Mouse (Mus musculus): ENCODE measurements around the gene Gjd3. TPM values are rescaled to one million over a fixed set of nuclear protein-coding genes. Genes with fewer than 3 reads are reported as not detected.

Gene Gjd3
- polyA plus RNA-seq, 1 experiment from 2014 or later, result 0.27 TPM

DNA sequence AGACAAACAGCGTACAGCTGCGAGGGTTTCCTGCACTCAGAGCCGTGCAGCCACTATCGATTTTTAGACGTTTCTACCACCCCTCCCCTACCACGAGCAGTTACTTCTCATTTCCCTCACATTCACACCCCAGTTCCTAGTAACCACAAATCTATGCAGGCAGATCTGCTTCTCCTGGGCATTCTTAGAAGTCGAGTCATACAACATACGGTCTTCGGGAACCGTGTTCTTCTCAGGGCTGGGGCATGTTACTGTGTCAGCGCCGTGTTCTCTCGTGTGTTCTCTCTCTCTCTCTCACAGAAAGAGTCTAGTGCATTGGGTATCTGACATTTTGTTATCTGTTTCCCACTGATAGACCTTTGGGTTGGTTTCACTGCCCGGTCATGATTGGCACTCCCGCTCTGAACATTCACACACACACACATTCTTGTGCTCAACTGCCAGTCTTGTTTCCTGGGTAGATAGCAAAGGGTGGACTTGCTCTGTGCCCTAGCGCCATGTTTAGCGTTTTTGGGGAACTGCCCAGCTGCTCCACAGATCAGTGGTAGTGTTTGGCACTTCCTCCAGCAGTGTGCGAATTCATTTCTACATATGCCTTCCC is 34.7 kb downstream of the Gjd3 start:
- DNase-seq (ENCODE audit: low spot score), result no peak

DNA sequence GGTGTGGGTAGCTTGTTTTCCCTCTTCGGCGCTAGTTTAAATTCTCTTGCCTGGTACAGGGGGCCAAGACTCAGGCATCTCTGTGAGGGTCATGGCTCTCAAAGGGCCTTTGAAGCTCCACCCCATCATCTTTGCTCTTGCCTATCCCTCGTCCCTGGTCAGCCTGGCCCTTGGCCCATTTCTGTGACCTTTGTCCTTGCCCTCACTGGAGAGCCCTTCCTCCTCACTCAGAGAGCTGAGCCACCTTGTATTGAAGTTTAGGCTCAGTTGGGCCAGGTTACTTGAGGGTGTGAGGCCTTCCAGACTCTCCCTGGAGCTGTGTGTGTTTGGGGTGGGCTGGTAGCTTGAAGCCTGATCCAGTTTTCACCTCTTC is 37.2 kb downstream of the Gjd3 start:
- no peak for DNase-seq (ENCODE audit: low spot score)

DNA sequence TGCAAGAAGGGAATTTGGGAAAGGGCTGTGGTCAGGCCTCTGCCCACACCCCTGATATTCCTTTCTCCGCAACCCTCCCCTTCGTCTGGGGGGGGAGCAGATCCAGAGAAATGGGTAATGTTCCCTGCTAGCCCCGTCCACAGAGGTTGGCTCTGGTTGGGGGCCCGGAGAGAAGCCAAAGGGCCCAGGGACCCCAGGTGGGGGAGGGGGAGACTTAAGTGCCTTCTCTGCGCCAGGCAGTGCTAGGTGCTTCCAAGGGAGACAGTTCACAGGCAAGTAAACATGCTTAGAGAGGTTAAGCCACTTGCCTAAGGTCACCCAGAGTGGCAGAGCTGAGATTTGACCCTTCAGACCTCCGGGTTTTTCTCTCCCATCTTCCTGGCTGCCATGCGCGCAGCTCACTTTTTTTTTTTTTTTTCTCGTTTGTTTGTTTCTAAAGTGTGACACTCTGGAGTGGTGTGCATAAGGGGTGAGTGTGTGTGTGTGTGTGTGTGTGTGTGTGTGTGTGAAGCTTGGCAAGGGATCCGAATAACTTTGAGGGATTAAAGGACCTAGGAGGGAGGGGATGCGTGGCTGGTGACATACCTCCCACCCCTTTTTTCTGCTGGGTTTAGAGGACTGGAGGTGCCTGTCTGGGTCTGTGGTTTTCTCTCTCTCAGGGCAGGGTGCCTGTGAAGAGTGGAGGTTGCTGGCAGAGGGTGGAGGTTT is 37.8 kb downstream of the Gjd3 start:
- DNase-seq (ENCODE audit: low spot score), result peak; percentile 62

DNA sequence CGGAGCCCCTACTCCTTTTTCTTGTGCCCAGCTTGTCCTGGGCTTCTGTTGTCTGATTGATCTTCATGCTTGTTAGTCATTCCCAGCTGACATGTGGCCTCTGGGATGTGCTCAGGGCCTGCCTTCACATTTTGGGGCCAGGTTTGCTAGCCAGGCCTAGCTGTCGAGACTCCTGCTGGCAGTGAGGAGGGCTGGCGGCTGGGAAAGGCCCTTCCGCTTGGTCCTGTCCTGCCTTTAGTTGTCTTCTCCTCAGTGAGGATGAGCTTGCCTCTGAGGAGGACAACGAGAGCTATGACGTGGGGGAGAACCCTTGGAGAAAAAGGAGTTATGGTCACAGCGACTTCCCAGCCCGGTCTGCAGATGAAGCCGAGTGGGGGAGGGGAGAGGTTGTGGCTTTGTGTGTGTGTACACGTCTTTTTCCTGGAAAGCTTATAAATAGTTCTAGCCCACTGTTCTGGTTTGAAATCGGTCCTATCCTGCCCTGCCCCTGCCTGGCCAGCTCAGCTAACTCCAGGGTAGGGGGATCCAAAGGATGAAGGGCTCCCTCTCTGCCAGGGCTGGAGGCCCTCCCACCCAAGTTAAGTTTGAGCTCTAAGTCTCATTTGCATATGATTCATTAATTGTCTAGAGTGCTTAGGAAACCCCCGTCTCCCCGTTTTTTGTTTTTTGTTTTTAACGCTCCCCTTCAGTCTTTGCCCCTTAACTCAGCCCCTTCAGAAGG is 38.9 kb downstream of the Gjd3 start:
- DNase-seq (ENCODE audit: low spot score), result no peak

DNA sequence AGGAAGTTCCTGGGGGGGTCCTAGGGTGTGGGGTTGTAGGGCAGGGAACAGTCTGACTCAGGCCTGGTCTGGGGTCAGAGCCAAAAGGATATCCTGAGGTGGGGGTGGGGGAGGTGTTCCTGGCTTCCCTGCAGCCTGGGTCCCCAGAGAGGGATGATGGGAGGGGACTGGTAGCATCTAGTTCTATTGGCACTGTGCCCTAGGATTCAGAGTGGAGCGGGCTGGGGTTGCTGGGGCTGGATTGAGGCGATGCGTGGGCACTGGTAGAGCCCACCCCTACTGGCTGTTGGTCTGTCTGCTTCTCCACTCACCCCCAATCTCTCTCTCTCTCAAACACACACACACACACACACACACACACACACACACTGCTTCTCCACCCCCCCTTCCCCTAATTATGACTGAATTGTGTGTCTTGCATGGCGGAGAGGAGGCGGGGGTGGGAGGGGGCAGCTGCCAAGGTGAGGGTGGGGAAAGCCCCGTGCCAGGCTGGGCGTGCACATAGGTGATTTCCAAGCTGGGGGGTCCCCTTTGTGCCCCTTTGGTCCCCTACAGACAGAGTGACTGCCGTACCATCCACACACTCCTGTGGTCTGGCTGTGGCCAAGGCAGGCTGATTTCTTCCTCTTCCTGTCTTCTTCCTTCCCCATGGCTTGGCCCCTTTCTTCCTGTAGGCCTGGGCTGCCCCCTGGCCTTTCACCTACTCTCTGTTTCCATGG is 39.7 kb downstream of the Gjd3 start:
- no peak for DNase-seq (ENCODE audit: low spot score)

DNA sequence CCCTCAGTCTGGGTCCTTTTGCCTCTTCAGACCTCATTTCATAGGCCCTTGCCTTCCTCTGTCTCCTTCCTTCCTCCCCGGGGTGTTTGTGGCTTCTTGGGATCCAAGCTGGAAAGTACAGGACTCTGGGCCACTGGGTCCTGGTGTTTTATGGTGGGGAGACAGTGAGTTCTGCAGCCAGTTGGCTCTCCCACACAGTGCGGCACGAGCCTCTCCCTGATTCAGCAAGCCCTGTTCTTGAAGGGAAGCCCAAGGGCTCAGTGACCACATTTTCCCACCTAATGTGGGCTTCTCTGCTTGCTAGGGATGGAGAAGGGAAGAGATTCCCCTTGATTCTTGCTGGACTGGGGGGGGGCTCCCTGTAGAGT is 40.3 kb downstream of the Gjd3 start:
- no peak for DNase-seq (ENCODE audit: low spot score)

DNA sequence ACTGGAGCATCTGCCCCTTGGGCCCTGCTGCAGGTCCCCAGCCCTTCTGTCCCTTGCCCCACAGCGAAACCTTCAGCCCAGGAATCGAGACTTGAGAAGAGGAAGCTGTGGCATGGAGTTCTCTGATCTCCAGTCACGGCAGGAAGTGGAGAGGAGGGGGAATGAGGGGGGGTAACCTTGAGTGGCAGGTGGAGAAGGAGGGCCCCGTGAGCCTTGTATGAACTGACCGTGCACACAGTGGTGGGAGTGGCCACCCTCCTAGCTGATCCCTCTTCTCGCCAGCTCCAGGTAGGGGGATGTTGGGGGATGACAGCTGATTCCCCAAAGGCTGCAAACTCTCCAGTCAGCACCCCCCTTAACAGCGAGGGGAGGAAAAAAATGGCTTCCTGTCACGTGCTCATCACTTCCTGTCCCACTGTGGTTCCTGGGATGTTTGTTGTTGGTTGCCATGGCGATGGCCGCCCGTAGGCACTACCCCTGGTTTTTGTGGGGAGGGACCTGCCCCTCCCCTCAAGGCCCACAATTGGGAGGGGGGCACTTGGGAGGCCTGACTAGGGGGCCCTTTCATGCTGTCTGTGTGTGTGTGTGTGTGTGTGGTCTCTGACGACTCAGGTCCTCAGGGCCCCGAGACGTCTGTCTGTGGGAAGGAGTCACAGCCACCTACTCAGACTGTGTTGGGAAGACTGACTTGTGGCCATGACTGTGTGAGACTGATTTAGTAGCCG is 40.8 kb downstream of the Gjd3 start:
- DNase-seq (ENCODE audit: low spot score), result peak; percentile 97

DNA sequence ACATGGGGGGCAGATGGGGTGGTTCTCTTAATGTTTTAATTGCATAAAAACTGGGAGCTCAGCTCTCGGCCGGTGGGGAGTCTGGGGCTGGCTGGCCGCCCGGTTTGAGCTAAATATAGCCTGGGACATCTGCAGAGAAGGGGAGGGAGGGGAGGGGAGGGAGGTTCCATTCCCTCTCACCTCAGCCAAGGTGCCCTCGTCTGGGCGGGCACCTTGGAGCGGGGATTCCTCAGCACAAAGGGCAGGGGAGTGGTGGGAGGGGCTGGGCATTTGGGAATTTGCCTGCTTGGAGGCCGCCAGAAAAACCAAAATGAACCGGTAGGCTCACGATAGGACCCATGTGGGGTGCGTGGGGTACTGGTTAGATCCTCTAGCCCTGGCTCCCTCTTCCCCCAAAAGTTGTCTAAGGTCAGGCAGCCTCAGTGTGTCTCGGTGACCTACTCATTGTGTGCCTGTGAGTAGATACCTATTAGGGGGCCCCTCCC is 41.4 kb downstream of the Gjd3 start:
- no peak for DNase-seq (ENCODE audit: low spot score)

DNA sequence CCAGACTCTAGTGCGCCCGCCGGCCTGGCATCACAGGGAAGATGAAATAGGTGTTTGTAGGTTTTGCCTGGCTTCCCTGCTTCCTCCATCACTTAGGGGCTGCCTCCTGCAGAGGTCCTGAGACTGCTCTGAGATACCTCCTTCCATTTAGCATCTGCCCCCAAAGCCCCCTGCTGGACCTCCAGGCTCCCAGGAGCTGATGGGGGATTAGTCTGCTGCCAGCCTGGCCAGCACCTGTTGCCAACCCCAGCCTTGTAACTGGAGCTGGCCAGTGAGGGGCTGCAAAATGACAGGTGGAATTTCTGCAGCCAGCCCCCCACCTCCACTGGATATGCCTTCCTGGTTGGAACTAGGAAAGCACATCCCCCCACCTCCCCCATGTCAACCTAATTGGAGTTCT is 42.0 kb downstream of the Gjd3 start:
- DNase-seq (ENCODE audit: low spot score), result no peak

DNA sequence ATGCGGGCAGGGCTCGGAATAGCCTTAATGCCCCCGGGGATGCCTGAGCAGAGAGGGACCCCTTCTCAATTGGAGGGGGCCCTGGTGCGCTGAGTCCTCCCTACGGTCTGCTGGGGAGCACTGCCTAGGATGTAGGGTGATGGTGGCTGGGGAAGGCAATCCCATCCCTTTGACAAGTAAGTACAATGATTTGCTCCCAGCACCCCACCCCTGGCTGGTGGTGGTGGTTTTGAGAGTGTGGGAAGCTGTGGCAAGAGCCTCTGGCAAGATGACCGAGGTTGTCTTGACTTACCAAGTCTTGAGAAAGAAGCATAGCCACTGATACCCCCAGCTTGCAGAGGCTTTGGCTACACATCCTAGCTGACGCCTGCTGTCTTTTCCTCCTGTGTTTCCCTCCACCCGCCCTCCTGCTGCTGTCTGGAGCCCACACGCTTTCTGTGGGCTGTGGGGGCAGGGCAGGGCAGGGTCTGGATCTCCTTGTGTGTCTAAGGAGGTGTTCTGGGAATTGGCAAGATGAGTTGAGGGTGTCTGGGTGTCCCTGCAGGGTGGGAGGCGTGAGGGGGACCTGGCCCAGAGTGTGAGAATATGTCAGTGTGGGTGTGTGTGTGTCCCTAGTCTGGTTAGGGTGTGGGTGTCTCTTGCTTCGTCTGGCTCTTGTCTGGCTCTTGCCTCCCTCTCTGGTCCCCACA is 42.7 kb downstream of the Gjd3 start:
- no peak for DNase-seq (ENCODE audit: low spot score)

DNA sequence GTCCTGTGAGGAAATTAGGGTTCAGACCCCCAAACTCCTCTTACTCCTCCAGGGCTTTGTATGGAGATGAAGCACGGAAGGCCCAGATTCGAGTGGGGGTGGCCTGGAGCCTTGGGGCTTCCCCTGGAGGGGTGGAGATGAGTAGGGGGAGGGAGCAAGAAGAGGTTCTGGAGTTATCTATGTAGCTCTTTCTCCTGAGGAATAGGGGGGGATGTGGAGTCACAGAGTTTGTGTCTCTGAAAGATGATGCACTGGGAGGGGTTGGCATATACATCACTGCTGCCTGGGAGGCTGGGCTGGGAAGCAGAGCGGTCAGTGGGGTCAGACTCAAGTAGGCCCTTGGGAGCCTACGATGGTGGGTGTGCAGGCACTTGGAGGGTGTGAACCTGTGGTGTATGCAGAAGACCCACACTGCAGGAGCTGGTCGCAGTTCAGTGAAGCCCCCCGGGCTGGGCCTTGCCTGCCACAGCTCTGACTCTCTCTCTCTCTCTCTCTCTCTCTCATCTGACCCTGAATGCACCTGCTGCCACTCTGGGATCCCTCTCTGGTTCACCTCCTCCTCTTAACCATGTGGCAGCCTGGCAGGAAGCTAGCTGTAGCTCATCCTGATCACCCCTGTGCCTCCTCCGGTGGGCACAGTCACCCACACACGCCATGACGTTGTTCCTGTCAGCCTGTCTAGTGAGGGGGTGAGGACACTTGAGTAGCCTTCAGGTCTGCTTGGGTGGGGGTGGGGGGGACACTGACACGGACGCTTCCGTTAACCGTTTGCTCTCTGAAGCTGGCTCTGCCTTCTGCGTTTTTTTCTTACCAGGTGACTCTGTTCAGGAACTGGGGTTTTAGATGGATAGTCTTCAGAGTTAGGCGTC is 43.5 kb downstream of the Gjd3 start:
- DNase-seq (ENCODE audit: low spot score), result peak; percentile 81

DNA sequence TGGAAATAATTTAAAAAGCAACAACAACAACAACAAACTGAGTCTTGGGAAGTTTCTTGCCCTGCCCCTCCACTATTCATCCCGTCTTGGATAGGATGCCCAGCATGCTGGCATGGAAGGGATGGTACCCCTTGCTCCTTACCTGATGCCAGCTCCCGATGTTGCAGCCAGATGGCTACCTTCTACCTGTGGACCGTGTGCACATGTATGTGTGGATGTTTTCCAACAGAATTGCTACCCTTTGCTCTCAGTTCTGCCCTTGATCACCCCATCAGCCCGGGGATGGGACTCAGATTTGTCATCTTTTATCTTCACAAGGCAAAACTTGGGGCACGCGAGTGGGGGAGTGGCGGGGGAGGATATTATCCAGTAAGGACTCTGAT is 44.1 kb downstream of the Gjd3 start:
- no peak for DNase-seq (ENCODE audit: low spot score)

DNA sequence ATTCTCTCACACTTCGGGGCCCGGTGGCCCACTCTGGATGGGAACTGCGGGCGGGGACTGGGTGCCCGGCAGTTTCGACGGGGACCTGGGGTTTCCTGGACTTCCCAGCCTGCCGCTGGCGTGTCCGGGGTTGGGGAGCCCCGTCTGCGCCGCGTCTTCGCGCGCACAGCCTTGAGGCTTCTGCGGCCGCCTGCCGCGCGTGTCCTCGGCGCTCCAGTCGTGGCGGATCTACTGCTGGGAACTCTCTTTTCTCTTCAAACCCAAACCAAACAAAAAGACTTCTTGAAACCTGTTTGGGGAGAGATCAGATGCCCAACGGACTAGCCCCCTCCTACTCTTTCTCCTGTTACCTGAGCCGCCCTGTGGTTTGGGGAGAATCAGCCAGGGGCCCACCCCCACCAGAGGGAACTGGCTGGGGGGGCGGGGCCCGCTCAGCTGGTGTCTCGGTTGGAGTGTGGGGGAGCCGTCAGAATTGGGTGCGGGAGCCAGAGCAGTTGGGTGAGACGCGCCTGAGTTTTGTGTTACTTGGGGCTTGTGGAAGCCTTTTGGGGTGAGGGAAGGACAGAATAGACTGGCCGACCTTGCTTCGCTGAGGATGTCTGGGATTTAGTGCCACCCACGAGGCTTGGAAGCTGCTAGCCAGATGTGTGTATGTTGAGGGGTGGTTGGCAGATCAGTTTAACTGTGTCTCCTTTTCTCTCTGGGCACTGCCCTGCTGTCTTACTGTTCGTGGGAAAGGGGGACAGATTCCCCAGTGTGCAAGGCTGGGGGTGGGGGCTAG is 44.7 kb downstream of the Gjd3 start:
- DNase-seq (ENCODE audit: low spot score), result peak; percentile 70

DNA sequence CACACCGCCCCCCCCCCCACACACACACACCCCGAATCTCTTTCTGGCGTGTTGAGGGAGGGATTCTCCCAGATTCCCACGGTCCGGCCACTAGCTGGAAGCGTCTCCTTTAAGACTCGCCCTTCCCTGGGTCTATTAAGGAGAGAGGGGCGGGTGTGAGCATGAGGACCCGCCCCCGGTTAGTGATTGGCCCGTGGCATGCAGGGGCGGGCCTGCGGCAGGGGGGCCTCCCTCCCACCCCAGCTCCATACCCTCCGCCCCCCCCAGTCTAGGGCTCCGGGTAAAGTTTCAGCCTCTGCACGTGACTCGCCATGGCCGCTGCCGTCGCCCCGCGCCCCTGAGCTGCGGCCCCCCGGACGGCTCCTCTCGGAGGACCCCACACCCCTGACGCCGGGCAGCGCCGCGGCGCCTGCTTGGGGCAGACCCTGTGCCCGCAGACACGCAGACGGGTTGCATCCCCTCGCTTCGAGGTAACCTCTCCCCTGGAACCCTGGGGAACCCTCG is 45.4 kb downstream of the Gjd3 start:
- peak; percentile 88 for DNase-seq (ENCODE audit: low spot score)

DNA sequence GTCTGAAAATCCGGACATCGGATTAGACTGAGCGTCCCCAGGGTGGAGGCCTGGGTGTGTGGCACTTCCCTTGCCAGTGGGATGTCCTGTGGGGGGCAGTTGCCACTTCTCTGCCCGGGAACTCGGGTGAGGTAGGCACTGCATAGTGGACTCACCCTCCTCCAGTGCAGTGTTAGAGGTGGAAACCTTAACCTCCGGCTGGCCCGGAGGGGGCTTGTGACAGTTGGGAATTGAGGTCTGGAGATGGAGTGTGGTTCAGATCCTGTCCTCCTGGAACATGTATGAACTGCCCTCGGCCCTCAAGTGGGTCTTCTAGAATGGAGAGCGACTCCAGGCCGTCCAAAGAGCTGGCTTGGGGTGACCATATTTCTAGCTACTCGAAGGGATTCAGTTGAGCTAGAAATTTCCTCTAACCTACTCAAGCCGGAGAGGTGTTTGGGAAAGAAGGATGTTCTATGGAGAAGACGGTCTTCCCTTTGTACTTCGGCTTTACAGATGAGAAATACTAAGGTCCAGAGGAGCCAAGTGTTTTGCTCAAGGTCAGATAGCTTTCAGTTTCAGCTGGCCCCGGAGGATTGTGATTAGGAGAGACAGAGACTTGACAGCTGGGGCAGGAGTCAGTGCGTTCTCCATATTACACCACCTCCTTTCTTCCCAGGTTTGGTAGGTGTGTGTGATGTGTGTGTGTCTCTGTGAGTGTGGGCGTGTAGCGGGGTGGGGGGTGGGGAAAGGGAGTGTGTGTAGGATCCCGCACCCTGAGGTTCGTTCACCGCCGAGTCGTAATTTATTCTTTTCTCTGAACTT is 46.0 kb downstream of the Gjd3 start:
- DNase-seq (ENCODE audit: low spot score), result no peak

DNA sequence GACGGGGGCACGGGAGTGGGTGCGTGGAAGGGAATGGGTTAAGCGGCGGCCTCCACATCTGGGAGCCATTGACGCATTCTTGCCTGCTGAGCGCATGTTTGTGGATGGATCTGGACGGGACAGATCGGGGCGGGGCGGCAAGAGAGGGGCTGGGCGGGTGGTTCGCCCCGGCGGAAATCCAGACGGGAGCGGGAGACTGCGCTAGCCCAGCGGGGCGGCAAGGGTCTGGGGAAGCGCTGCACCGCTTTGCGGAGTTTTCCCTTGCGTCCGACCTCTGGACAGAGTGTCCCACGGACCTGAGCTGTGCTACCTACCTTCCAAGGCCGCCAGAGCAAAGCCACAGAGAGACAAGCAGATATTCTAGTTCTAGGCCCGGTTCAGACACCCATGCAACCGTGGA is 46.6 kb downstream of the Gjd3 start:
- DNase-seq (ENCODE audit: low spot score), result no peak

DNA sequence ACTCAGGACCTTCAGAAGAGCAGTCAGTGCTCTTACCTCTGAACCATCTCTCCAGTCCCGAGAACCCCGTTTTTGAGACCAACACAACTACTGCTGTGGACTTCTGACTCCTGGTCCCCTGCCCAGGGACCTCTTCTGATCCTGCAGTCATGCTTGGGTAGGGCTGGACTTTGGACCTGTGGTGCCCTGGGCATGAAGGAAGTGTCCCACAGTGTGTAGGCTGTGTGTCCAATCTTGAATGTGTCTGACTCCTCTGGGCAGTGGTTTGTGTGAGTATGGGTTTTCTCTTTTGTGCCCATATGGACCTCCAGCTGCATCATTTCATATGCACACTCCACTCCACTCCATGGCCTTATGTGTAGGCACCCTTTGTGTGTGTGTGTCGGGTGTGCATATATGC is 47.7 kb downstream of the Gjd3 start:
- DNase-seq (ENCODE audit: low spot score), result no peak

DNA sequence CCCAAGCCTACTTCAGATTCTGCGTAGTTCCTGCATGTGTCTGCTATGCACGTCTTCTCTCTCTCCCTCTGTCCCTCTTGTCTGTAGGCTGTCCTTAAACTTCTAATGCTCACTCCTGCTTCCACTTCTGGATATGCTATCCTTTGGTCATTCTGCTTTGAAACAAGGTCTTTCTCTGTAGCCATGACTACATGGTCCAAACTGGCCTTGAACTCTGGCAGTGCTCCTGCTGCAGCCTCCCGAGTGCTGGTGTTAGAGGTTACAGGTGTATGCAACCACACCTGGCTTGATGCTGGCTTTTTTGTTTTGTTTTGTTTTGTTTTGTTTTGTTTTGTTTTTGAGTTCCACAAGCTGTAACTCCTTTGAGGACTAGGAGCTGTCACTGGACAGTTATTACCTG is 48.4 kb downstream of the Gjd3 start:
- DNase-seq (ENCODE audit: low spot score), result no peak
